Mouse (Mus musculus) C2C12 (cell line): ENCODE measurements around the gene Cul9. TPM values are rescaled to one million over a fixed set of nuclear protein-coding genes. Genes with fewer than 3 reads are reported as not detected.

Source experiments
- H3K27me3 ChIP-seq: one replicate; pipeline ENCODE4 v1.6.1; 2011; ENCODE audit not compliant: control insufficient read depth, insufficient read depth, insufficient read length
- H3K36me3 ChIP-seq: one replicate; pipeline ENCODE4 v1.6.1; 2011; ENCODE audit not compliant: control insufficient read depth, insufficient read depth
- H3K4me3 ChIP-seq: one replicate; pipeline ENCODE4 v1.5.1; 2011; ENCODE audit warnings: mild to moderate bottlenecking, control low read depth; ENCODE audit not compliant: poor library complexity, insufficient read depth, severe bottlenecking
- H3K79me2 ChIP-seq: one replicate; pipeline ENCODE4 v1.6.1; 2011; ENCODE audit not compliant: control insufficient read depth, insufficient read depth
- H3K79me3 ChIP-seq: one replicate; pipeline ENCODE4 v1.6.1; 2011; ENCODE audit warnings: low read depth, control low read depth
- H3ac ChIP-seq: one replicate; pipeline ENCODE3; 2011; ENCODE audit warnings: low read depth; ENCODE audit not compliant: control insufficient read depth, insufficient read length
- CEBPB ChIP-seq: IDR thresholded peaks from one replicate; pipeline ENCODE4 v1.6.1; 2011; ENCODE audit warnings: low read depth, mild to moderate bottlenecking, control low read depth, moderate library complexity
- CTCF ChIP-seq: IDR thresholded peaks from one replicate; pipeline ENCODE4 v1.5.1; 2011; ENCODE audit not compliant: control insufficient read depth, insufficient read depth, insufficient read length
- FOSL1 ChIP-seq: IDR thresholded peaks from one replicate; pipeline ENCODE4 v1.8.0; 2011; ENCODE audit warnings: mild to moderate bottlenecking, low read length; ENCODE audit not compliant: poor library complexity, insufficient read depth, severe bottlenecking
- MAX ChIP-seq: IDR thresholded peaks from one replicate; pipeline ENCODE4 v1.6.1; 2011; ENCODE audit warnings: mild to moderate bottlenecking, control low read depth
- MYOD1 ChIP-seq: IDR thresholded peaks from one replicate; pipeline ENCODE4 v1.6.1; 2011; ENCODE audit warnings: low read depth; ENCODE audit not compliant: control insufficient read depth, insufficient read length
- MYOG ChIP-seq: IDR thresholded peaks from one replicate; pipeline ENCODE4 v1.6.1; 2011; ENCODE audit not compliant: control insufficient read depth, insufficient read length; ENCODE audit errors: extremely low read depth
- USF1 ChIP-seq: IDR thresholded peaks from one replicate; pipeline ENCODE4 v1.6.1; 2011; ENCODE audit warnings: low read depth, mild to moderate bottlenecking, control low read depth, moderate library complexity
- polyA plus RNA-seq: library from polyadenylated mRNA; unstranded; fragments of >200 nt; fragmentation: generic; extraction: Trizol; gene quantifications from one replicate; pipeline ENCODE4 v1.2.1, GENCODE M21; 2012; ENCODE audit warnings: missing spikeins

The Cul9 gene
- polyA plus RNA-seq, 1 experiment = 0.60 TPM

DNA sequence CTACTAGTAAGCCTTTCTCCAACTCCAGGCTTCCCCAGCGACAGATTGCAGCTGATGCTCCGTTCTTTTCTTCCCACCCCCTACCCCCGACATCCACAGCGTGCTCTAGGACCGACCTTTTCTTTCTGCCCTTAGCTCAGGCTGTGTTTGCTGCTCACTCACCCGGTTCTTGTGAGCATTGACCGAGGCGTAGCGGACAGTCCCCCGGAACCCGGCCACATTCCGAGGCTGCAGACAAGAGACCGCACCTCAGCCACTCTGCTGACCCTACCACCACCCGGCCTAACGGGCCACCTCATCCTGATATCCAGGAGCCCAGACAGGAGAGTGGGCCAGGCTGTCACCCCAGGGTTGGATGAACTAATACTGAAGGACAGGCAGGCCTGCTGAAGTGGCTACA, 68.9 kb downstream of the Cul9 start:
- H3K79me2 ChIP-seq = no peaks in the 10 kb centered on the region
- H3ac ChIP-seq = no peak overlapping the region
- H3K4me3 ChIP-seq = no peak overlapping the region
- peaks cover 80% of the 10 kb centered on the region for H3K27me3 ChIP-seq
- no peak for TF ChIP-seq MYOG
- H3K36me3 ChIP-seq = no peaks in the 10 kb centered on the region
- no peaks in the 10 kb centered on the region for H3K79me3 ChIP-seq

DNA sequence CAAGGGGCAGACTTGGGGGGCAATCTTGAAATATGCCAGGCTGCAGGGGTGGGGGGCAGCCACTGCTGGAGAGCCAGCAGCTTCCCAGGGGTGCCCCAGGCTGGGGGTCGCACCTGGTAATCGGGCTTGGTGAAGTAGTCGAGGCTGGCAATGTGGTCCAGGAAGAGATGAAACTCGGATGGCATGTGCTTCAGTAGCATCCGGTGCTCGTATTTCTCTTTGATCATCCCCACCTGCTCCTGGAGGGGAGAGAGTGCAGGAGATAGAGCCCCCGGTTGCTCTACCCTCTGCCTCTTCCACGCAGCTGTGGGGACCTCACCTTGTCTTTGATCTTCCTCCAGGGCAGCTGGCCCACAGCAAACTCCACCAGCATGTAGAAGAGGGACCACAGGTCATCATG, 69.6 kb downstream of the Cul9 start:
- H3K27me3 ChIP-seq = peaks cover 80% of the 10 kb centered on the region
- no peaks in the 10 kb centered on the region for H3K79me3 ChIP-seq
- TF ChIP-seq CTCF = no peak

DNA sequence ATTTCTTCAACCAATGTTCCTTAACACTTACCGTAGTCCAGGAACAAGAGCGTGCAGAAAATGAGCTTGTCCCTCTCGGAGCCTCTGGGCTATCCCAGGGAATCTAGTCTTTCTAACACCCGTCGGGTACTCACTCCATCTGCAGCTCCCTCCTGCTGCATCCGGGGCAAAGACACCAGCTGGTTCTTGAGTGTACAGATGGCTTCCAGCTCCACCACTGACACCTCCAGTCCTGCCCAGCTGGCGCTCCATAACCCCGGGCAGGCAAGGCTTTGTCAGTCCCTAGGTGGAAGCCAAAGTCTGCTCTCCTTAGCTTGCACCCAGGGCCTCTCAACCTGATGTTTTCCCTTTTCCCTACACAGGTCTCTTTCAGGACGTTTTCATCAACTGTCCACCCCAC, 78.4 kb downstream of the Cul9 start:
- peaks cover 85% of the 10 kb centered on the region for H3K27me3 ChIP-seq
- no peak for TF ChIP-seq CTCF
- no peak for TF ChIP-seq FOSL1
- TF ChIP-seq USF1 = no peak

More for the DNA sequence above, 69.6 kb downstream of the Cul9 start:
- Histone ChIP-seq H3K79me2 (no peaks in the 10 kb centered on the region), H3ac (no peak overlapping the region), H3K4me3 (no peak overlapping the region), H3K36me3 (no peaks in the 10 kb centered on the region)

DNA sequence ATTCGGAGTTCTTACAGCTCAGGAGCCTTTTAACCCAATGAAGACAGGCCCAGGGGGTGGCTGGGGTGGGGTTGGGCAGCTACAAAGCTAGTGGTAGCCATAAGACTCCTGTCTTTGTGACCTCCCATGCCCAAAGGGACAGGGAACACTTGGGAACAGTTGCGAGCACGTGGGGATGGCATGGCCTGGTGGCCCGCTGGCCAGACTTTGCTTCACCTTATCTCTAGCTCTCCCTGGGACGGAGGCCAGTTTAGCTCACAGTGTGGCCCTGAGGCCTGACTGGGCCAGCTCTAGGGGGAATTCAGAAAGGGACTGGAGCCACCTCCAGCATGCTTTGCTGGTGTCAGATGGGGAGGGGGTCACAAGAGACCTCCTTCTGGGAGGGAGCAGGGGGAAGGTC, 84.0 kb downstream of the Cul9 start:
- no peaks in the 10 kb centered on the region for H3K79me3 ChIP-seq
- peaks cover 83% of the 10 kb centered on the region for H3K27me3 ChIP-seq
- H3K36me3 ChIP-seq = no peaks in the 10 kb centered on the region

More for the DNA sequence above, 78.4 kb downstream of the Cul9 start:
- H3ac ChIP-seq = no peak overlapping the region
- H3K36me3 ChIP-seq = no peaks in the 10 kb centered on the region
- no peaks in the 10 kb centered on the region for H3K79me3 ChIP-seq
- no peak overlapping the region for H3K4me3 ChIP-seq
- H3K79me2 ChIP-seq = no peaks in the 10 kb centered on the region

DNA sequence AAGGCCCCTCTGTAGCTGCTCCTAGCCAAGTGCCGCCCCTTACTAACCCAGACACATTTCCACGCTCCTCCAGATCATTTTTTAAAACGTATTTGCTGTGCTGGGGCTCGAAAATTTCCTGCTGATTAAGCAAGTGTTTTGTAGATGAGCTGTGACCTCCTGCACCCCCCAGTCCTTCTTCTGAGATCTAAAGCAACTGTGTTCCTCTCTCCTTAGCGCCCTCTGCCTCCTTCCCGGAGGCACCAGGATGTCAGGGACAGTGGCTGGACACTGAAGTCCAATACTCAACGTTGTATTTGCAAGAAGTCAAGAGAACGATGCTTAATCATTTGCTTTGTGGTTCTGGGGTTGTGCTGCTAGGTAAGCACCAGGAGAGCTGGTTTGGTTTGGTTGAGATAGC, 84.8 kb downstream of the Cul9 start:
- no peaks in the 10 kb centered on the region for H3K79me3 ChIP-seq
- H3K36me3 ChIP-seq = no peaks in the 10 kb centered on the region
- H3K4me3 ChIP-seq = no peak overlapping the region
- H3K79me2 ChIP-seq = no peaks in the 10 kb centered on the region
- H3ac ChIP-seq = no peak overlapping the region
- H3K27me3 ChIP-seq = peaks cover 79% of the 10 kb centered on the region
- no peak for TF ChIP-seq FOSL1

More for the DNA sequence above, 84.0 kb downstream of the Cul9 start:
- no peak overlapping the region for H3K4me3 ChIP-seq
- no peak overlapping the region for H3ac ChIP-seq
- TF ChIP-seq CEBPB = no peak
- TF ChIP-seq CTCF = no peak
- TF ChIP-seq MYOD1 = no peak
- TF ChIP-seq FOSL1 = no peak
- TF ChIP-seq MAX = no peak
- TF ChIP-seq MYOG = no peak
- TF ChIP-seq USF1 = no peak
- H3K79me2 ChIP-seq = no peaks in the 10 kb centered on the region

DNA sequence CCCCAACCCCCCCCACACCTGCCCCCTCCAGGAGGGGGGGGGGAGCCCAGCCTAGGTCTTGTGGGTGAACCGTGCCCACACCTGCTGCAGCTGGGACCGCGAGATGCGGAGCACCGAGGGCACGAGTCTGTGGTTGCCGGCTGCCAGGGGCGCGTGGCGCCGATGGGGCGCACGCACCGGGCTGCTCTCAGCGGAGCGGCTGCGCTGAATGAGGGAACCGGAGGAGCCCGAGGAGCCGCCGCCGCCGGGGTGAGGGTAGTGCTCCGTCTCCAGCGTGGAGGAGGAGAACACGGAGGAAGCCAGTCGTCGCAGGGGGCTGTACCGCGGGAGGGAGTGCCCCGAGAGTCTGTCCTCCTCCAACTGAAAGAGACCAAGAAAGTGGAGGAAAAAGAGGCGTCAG, 85.5 kb downstream of the Cul9 start:
- Histone ChIP-seq H3ac (no peak overlapping the region), H3K27me3 (peaks cover 79% of the 10 kb centered on the region)
- no peak for TF ChIP-seq FOSL1
- TF ChIP-seq CEBPB = no peak
- TF ChIP-seq CTCF = no peak
- TF ChIP-seq MYOG = no peak
- no peak for TF ChIP-seq MYOD1
- TF ChIP-seq MAX = no peak
- no peak for TF ChIP-seq USF1

DNA sequence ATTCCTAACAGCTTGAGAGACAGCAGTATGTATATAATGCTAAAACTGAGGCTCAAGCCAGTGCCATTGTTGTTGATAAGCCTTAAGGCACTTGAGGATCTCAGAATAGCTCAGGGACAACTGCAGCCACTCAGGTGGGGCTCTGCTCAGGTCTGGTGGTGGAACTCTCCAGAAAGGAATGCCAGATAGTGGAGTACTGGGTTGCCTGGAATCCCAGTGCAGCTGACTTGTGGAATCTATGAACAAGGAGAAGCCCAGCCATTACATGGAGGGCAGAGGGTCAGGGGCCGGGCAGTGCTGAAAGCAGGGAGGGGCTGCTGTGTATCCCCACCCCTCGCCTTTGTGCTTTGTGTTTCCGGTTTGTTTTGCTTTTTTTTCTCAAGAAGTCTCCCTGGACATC, 87.7 kb downstream of the Cul9 start:
- TF ChIP-seq MYOG = no peak
- TF ChIP-seq MAX = no peak
- TF ChIP-seq CTCF = no peak
- TF ChIP-seq CEBPB = no peak
- TF ChIP-seq FOSL1 = no peak
- TF ChIP-seq MYOD1 = no peak
- no peak for TF ChIP-seq USF1
- Histone ChIP-seq H3K79me2 (no peaks in the 10 kb centered on the region), H3K27me3 (peaks cover 83% of the 10 kb centered on the region), H3K4me3 (no peak overlapping the region), H3ac (no peak overlapping the region), H3K79me3 (no peaks in the 10 kb centered on the region), H3K36me3 (no peaks in the 10 kb centered on the region)

More for the DNA sequence above, 85.5 kb downstream of the Cul9 start:
- no peaks in the 10 kb centered on the region for H3K79me3 ChIP-seq
- no peak overlapping the region for H3K4me3 ChIP-seq
- H3K36me3 ChIP-seq = no peaks in the 10 kb centered on the region
- H3K79me2 ChIP-seq = no peaks in the 10 kb centered on the region
